Mouse (Mus musculus) embryonic facial prominence, embryonic 13.5 days (tissue): ENCODE results near the gene Rita1. TPM values are rescaled to one million over a fixed set of nuclear protein-coding genes. Genes with fewer than 3 reads are reported as not detected.

Experiments used
- ATAC-seq: fragments of 200-750 bp; cut with Nextera tagmentation; 2 replicates; pipeline ENCODE4 v1.8.0; 2017; ENCODE audit warnings: low read depth; ENCODE audit not compliant: insufficient number of reproducible peaks, insufficient read depth, low FRiP score, low TSS enrichment
- H3K27ac ChIP-seq: fragments of 300-500 bp; sonication (generic); 2 replicates; pipeline ENCODE4 v1.5.1; 2015; ENCODE audit warnings: moderate library complexity, mild to moderate bottlenecking, inconsistent platforms
- H3K27me3 ChIP-seq: fragments of 300-500 bp; sonication (generic); 2 replicates; pipeline ENCODE4 v1.6.1; 2015; ENCODE audit warnings: mild to moderate bottlenecking, inconsistent platforms
- H3K36me3 ChIP-seq: fragments of 300-500 bp; sonication (generic); 2 replicates; pipeline ENCODE4 v1.6.1; 2015; ENCODE audit warnings: mild to moderate bottlenecking, inconsistent platforms
- H3K4me1 ChIP-seq: fragments of 300-500 bp; sonication (generic); 2 replicates; pipeline ENCODE4 v1.6.1; 2015; ENCODE audit warnings: inconsistent platforms
- H3K4me2 ChIP-seq: fragments of 300-500 bp; sonication (generic); 2 replicates; pipeline ENCODE4 v1.6.1; 2015; ENCODE audit warnings: moderate library complexity, mild to moderate bottlenecking, inconsistent platforms
- H3K4me3 ChIP-seq: fragments of 300-500 bp; sonication (generic); 2 replicates; pipeline ENCODE4 v1.5.1; 2015; ENCODE audit warnings: mild to moderate bottlenecking, inconsistent platforms
- H3K9ac ChIP-seq: fragments of 300-500 bp; sonication (generic); 2 replicates; pipeline ENCODE4 v1.6.1; 2015; ENCODE audit warnings: mild to moderate bottlenecking, inconsistent platforms
- H3K9me3 ChIP-seq: fragments of 300-500 bp; sonication (generic); 2 replicates; pipeline ENCODE4 v1.6.1; 2016; ENCODE audit warnings: inconsistent platforms
- WGBS: fragments of 180-500 bp; shearing (Covaris S2); methylation state at CpG from one replicate; pipeline ENCODE4 v1.1.7; 2015; ENCODE audit warnings: mixed read lengths; 5-methylcytosine and 5-hydroxymethylcytosine counted together
- polyA plus RNA-seq: library from polyadenylated mRNA; unstranded; fragments of >200 nt; fragmentation: Nextera tagmentation; extraction: Ambion mirVana; gene quantifications from 2 replicates; pipeline ENCODE4 v1.2.1, GENCODE M21; 2015

Rita1 gene
- polyA plus RNA-seq, 1 experiment from 2014 or later: 16.2 TPM

GRCm38 (mm10) chr5:120579211-120579897 is 33.0 kb downstream of the Rita1 start:
- H3K9ac ChIP-seq: peak overlapping the region; percentile 27; the same call in 1 of the 2 replicates
- H3K36me3 ChIP-seq: peaks cover 34% of the 10 kb centered on the region
- peak overlapping the region; percentile 24 for H3K4me2 ChIP-seq
- no peak for ATAC-seq
- H3K27me3 ChIP-seq: no peaks in the 10 kb centered on the region
- no peak overlapping the region for H3K4me3 ChIP-seq
- H3K4me1 ChIP-seq: peaks cover 33% of the 10 kb centered on the region
- no peaks in the 10 kb centered on the region for H3K9me3 ChIP-seq
- WGBS: 40% methylated on average over 26 of the region's 26 CpGs
- H3K27ac ChIP-seq: peak overlapping the region; percentile 78

GRCm38 (mm10) chr5:120578504-120579081 is 33.8 kb downstream of the Rita1 start:
- ATAC-seq: no peak
- peaks cover 33% of the 10 kb centered on the region for H3K4me1 ChIP-seq
- peak overlapping the region; percentile 27; the same call in 1 of the 2 replicates for H3K9ac ChIP-seq
- H3K27ac ChIP-seq: peak overlapping the region; percentile 78
- H3K9me3 ChIP-seq: no peaks in the 10 kb centered on the region
- H3K4me2 ChIP-seq: peak overlapping the region; percentile 24
- H3K36me3 ChIP-seq: peaks cover 27% of the 10 kb centered on the region
- no peak overlapping the region for H3K4me3 ChIP-seq
- H3K27me3 ChIP-seq: no peaks in the 10 kb centered on the region
- WGBS: 27% methylated on average over 12 of the region's 12 CpGs

- Histone ChIP-seq H3K36me3 (peaks cover 23% of the 10 kb centered on the region), H3K27me3 (no peaks in the 10 kb centered on the region), H3K9me3 (no peaks in the 10 kb centered on the region), H3K27ac (peak overlapping the region; percentile 78), H3K9ac (no peak overlapping the region), H3K4me1 (peaks cover 33% of the 10 kb centered on the region), H3K4me3 (no peak overlapping the region), H3K4me2 (no peak overlapping the region)
- ATAC-seq: no peak
- WGBS: 48% methylated on average over 10 of the region's 10 CpGs
These were observed 34.4 kb downstream of the Rita1 start for GRCm38 (mm10) chr5:120577935-120578441.

- peaks cover 33% of the 10 kb centered on the region for H3K4me1 ChIP-seq
These were observed 35.5 kb downstream of the Rita1 start for GRCm38 (mm10) chr5:120576781-120577301.

GRCm38 (mm10) chr5:120574469-120575063 is 37.8 kb downstream of the Rita1 start:
- peaks cover 44% of the 10 kb centered on the region for H3K4me1 ChIP-seq
- ATAC-seq: no peak
- no peaks in the 10 kb centered on the region for H3K27me3 ChIP-seq
- no peak overlapping the region for H3K9ac ChIP-seq
- 76% methylated on average over 10 of the region's 10 CpGs for WGBS
- H3K36me3 ChIP-seq: 0 out of 2 replicates have a peak, but pooled peaks cover 3% of the 10 kb centered on the region
- no peaks in the 10 kb centered on the region for H3K9me3 ChIP-seq
- H3K27ac ChIP-seq: no peak overlapping the region
- H3K4me3 ChIP-seq: no peak overlapping the region
- H3K4me2 ChIP-seq: no peak overlapping the region

More at GRCm38 (mm10) chr5:120576781-120577301, 35.5 kb downstream of the Rita1 start:
- Histone ChIP-seq H3K9me3 (no peaks in the 10 kb centered on the region), H3K4me3 (no peak overlapping the region), H3K4me2 (no peak overlapping the region), H3K27ac (no peak overlapping the region), H3K9ac (no peak overlapping the region), H3K36me3 (peaks cover 17% of the 10 kb centered on the region), H3K27me3 (no peaks in the 10 kb centered on the region)
- no peak for ATAC-seq
- WGBS: 76% methylated on average over 11 of the region's 11 CpGs

GRCm38 (mm10) chr5:120571056-120571740 is 41.2 kb downstream of the Rita1 start:
- 0 out of 2 replicates have a peak, but pooled peaks cover 3% of the 10 kb centered on the region for H3K36me3 ChIP-seq
- H3K4me3 ChIP-seq: no peak overlapping the region
- 58% methylated on average over 14 of the region's 14 CpGs for WGBS
- H3K4me2 ChIP-seq: no peak overlapping the region
- ATAC-seq: no peak
- no peaks in the 10 kb centered on the region for H3K9me3 ChIP-seq
- H3K27me3 ChIP-seq: no peaks in the 10 kb centered on the region
- no peak overlapping the region for H3K9ac ChIP-seq
- peak overlapping the region; percentile 45 for H3K27ac ChIP-seq
- peaks cover 53% of the 10 kb centered on the region for H3K4me1 ChIP-seq

GRCm38 (mm10) chr5:120570289-120570897 is 42.0 kb downstream of the Rita1 start:
- ATAC-seq: no peak
- Histone ChIP-seq H3K27ac (peak overlapping the region; percentile 45; the same call in 1 of the 2 replicates), H3K9ac (no peak overlapping the region), H3K36me3 (0 out of 2 replicates have a peak, but pooled peaks cover 3% of the 10 kb centered on the region), H3K9me3 (no peaks in the 10 kb centered on the region), H3K4me3 (no peak overlapping the region), H3K4me1 (peaks cover 61% of the 10 kb centered on the region), H3K27me3 (no peaks in the 10 kb centered on the region), H3K4me2 (no peak overlapping the region)
- 83% methylated on average over 11 of the region's 11 CpGs for WGBS

- H3K27me3 ChIP-seq: no peaks in the 10 kb centered on the region
- H3K36me3 ChIP-seq: 0 out of 2 replicates have a peak, but pooled peaks cover 3% of the 10 kb centered on the region
- H3K9ac ChIP-seq: no peak overlapping the region
- H3K4me2 ChIP-seq: no peak overlapping the region
- H3K9me3 ChIP-seq: no peaks in the 10 kb centered on the region
- peaks cover 67% of the 10 kb centered on the region for H3K4me1 ChIP-seq
- H3K27ac ChIP-seq: no peak overlapping the region
- no peak for ATAC-seq
- 90% methylated on average over 3 of the region's 3 CpGs for WGBS
- no peak overlapping the region for H3K4me3 ChIP-seq
These were observed 42.6 kb downstream of the Rita1 start for GRCm38 (mm10) chr5:120569791-120570190.

GRCm38 (mm10) chr5:120568964-120569363 is 43.4 kb downstream of the Rita1 start:
- no peak overlapping the region for H3K4me2 ChIP-seq

GRCm38 (mm10) chr5:120568336-120568768 is 44.0 kb downstream of the Rita1 start:
- H3K4me3 ChIP-seq: no peak overlapping the region
- H3K36me3 ChIP-seq: 0 out of 2 replicates have a peak, but pooled peaks cover 3% of the 10 kb centered on the region
- ATAC-seq: no peak
- H3K9ac ChIP-seq: peak overlapping the region; percentile 33; the same call in 1 of the 2 replicates
- H3K27me3 ChIP-seq: no peaks in the 10 kb centered on the region
- no peaks in the 10 kb centered on the region for H3K9me3 ChIP-seq
- peak overlapping the region; percentile 94 for H3K27ac ChIP-seq
- peak overlapping the region; percentile 29 for H3K4me2 ChIP-seq
- 56% methylated on average over 9 of the region's 9 CpGs for WGBS
- H3K4me1 ChIP-seq: peaks cover 78% of the 10 kb centered on the region

More at GRCm38 (mm10) chr5:120568964-120569363, 43.4 kb downstream of the Rita1 start:
- WGBS: 80% methylated on average over 4 of the region's 4 CpGs
- ATAC-seq: no peak
- H3K9me3 ChIP-seq: no peaks in the 10 kb centered on the region
- no peak overlapping the region for H3K9ac ChIP-seq
- H3K4me3 ChIP-seq: no peak overlapping the region
- peaks cover 72% of the 10 kb centered on the region for H3K4me1 ChIP-seq
- H3K27me3 ChIP-seq: no peaks in the 10 kb centered on the region
- H3K36me3 ChIP-seq: 0 out of 2 replicates have a peak, but pooled peaks cover 3% of the 10 kb centered on the region
- H3K27ac ChIP-seq: peak overlapping the region; percentile 94
